Mouse (Mus musculus) megakaryocyte, embryonic 14.5 days (primary cell): ENCODE measurements around the gene Dhrs7.

ENCODE experiments used
- FLI1 ChIP-seq: IDR thresholded peaks from 2 replicates; pipeline ENCODE4 v1.6.1; 2012; ENCODE audit warnings: low read length, inconsistent platforms, mixed read lengths
- GATA1 ChIP-seq: IDR thresholded peaks from 3 replicates; pipeline ENCODE4 v1.6.1; 2012; ENCODE audit warnings: mixed read lengths, low read length, inconsistent platforms, borderline replicate concordance

DNA sequence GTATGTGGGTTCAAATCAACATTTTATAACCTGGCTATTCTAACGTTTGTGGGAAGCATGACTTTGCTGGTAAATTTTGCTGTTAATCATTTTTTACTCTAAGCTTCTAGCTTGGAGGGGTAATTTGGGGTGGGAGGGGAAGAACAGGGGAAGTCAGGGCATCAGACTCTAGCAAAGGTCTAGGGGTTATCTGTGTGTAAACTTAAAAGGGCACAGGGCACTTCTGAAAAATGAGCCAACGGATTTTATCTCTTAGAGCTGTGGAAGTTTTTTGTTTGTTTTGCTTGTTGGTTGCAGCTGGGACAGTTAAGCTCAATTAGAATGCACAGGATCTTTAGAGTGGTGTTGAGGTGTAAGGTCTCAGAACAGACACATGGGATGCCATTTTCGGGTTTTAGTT, 26.7 kb downstream of the Dhrs7 start:
- no peak for TF ChIP-seq FLI1
- no peak for TF ChIP-seq GATA1
